Mouse (Mus musculus) C2C12 (cell line): ENCODE results near the gene Rpl38. TPM values are rescaled to one million over a fixed set of nuclear protein-coding genes. Genes with fewer than 3 reads are reported as not detected.

ENCODE experiments used
- H3K27me3 ChIP-seq: one replicate; pipeline ENCODE4 v1.6.1; 2011; ENCODE audit not compliant: control insufficient read depth, insufficient read depth, insufficient read length
- H3K36me3 ChIP-seq: one replicate; pipeline ENCODE4 v1.6.1; 2011; ENCODE audit not compliant: control insufficient read depth, insufficient read depth
- H3K4me3 ChIP-seq: one replicate; pipeline ENCODE4 v1.5.1; 2011; ENCODE audit warnings: mild to moderate bottlenecking, control low read depth; ENCODE audit not compliant: poor library complexity, insufficient read depth, severe bottlenecking
- H3K79me2 ChIP-seq: one replicate; pipeline ENCODE4 v1.6.1; 2011; ENCODE audit not compliant: control insufficient read depth, insufficient read depth
- H3K79me3 ChIP-seq: one replicate; pipeline ENCODE4 v1.6.1; 2011; ENCODE audit warnings: low read depth, control low read depth
- H3ac ChIP-seq: one replicate; pipeline ENCODE3; 2011; ENCODE audit warnings: low read depth; ENCODE audit not compliant: control insufficient read depth, insufficient read length
- CEBPB ChIP-seq: IDR thresholded peaks from one replicate; pipeline ENCODE4 v1.6.1; 2011; ENCODE audit warnings: low read depth, mild to moderate bottlenecking, control low read depth, moderate library complexity
- CTCF ChIP-seq: IDR thresholded peaks from one replicate; pipeline ENCODE4 v1.5.1; 2011; ENCODE audit not compliant: control insufficient read depth, insufficient read depth, insufficient read length
- FOSL1 ChIP-seq: IDR thresholded peaks from one replicate; pipeline ENCODE4 v1.8.0; 2011; ENCODE audit warnings: mild to moderate bottlenecking, low read length; ENCODE audit not compliant: poor library complexity, insufficient read depth, severe bottlenecking
- MAX ChIP-seq: IDR thresholded peaks from one replicate; pipeline ENCODE4 v1.6.1; 2011; ENCODE audit warnings: mild to moderate bottlenecking, control low read depth
- MYOD1 ChIP-seq: IDR thresholded peaks from one replicate; pipeline ENCODE4 v1.6.1; 2011; ENCODE audit warnings: low read depth; ENCODE audit not compliant: control insufficient read depth, insufficient read length
- MYOG ChIP-seq: IDR thresholded peaks from one replicate; pipeline ENCODE4 v1.6.1; 2011; ENCODE audit not compliant: control insufficient read depth, insufficient read length; ENCODE audit errors: extremely low read depth
- USF1 ChIP-seq: IDR thresholded peaks from one replicate; pipeline ENCODE4 v1.6.1; 2011; ENCODE audit warnings: low read depth, mild to moderate bottlenecking, control low read depth, moderate library complexity
- polyA plus RNA-seq: library from polyadenylated mRNA; unstranded; fragments of >200 nt; fragmentation: generic; extraction: Trizol; gene quantifications from one replicate; pipeline ENCODE4 v1.2.1, GENCODE M21; 2012; ENCODE audit warnings: missing spikeins

Rpl38 gene
- polyA plus RNA-seq, 1 experiment: 3,802 TPM

DNA sequence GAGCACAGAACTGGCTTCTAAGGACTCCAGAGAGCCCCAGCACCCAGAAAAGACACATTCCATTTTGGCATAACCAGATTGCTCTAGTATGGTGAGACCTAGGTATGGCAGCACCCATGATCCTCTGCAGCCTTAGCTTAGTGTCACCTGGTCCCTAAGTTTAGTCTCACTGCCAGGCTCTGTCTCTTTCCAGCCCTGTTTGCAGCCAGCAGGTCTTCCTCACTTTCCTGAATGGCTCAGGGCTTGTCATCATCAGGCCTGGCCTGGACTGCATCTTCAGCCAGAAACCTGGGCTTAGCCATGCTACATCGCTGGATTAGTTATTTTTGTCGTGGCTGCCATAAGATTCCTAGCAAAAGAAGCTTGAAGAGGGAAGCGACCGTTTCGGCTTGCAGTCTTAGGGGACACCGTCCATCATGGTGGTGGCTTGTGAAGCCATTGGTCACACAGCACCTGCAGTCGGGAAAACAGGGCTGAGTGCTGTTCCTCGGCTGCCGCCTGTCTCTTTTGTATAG is 17.3 kb downstream of the Rpl38 start:
- TF ChIP-seq MAX: no peak
- no peak for TF ChIP-seq MYOD1
- TF ChIP-seq CEBPB: no peak
- TF ChIP-seq USF1: no peak
- no peak for TF ChIP-seq MYOG
- TF ChIP-seq CTCF: no peak
- TF ChIP-seq FOSL1: no peak
- Histone ChIP-seq H3K36me3 (peaks cover 92% of the 10 kb centered on the region), H3K79me2 (peaks cover 62% of the 10 kb centered on the region), H3K27me3 (no peaks in the 10 kb centered on the region), H3K79me3 (peaks cover 22% of the 10 kb centered on the region), H3ac (no peak overlapping the region), H3K4me3 (no peak overlapping the region)

DNA sequence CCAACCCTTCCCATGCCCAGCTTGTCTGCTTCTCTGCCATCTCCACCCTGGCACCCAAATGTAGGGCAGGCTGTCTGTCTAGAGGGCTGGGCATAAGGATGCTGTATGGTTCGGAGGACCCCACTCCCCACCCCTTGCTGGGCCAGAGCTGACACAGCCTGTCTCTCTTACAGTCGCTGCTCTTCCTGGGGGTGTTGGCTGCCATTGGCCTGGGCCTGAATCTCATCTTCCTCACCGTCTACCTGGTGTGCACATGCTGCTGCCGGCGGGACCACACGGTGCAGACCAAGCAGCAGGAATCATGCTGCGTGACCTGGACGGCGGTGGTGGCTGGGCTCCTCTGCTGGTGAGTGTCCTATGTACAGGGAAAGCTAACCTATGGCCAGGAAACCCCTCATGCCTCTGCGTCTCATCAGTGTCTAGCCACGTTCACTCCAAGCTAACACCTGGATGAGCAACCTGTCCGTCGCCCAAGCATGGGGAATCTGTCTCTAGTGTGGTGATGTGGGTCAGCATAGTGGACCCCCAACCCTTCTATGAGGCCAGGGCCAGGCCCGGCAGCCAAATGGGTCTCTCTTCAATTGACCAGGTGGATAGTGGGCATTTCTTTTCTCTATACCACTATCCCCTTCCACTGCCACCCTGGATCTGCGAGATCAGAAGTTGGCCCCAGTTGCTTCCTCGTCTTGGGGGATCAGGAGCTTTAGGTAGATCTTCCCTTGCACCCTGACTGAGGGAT is 18.1 kb downstream of the Rpl38 start:
- TF ChIP-seq CTCF: no peak
- TF ChIP-seq FOSL1: no peak
- TF ChIP-seq MYOG: no peak
- TF ChIP-seq MYOD1: no peak
- no peak for TF ChIP-seq USF1
- TF ChIP-seq CEBPB: no peak
- no peak for TF ChIP-seq MAX

DNA sequence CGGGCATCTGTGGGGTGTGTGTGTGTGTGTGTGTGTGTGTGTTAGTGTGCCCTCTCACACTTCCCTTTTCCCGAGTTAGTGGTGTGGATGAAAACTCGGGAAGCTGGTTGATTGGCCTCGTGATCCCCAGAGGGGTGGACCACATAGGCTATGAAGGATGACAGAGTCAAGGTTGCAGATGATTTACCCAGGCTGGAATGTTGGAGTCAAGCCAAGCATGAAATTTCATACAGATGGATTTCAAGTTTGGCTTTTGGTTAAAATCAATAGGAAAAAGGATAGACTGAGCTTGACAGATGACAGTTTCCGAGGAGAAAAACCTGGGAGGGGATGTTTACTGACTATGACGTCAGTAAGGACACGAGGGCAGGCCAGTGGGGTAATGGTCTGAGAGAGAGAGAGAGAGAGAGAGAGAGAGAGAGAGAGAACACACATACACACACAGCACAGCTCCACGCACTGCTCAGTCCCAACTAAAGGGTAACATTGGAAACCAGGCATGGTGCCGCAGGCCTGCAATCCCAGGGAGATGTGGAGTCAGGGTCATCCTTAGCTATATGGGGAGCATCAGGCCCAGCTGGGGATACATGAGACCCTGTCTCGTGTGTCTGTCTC is 19.4 kb downstream of the Rpl38 start:
- Histone ChIP-seq H3K4me3 (no peak overlapping the region), H3ac (no peak overlapping the region), H3K79me3 (peaks cover 9% of the 10 kb centered on the region), H3K79me2 (peaks cover 45% of the 10 kb centered on the region), H3K36me3 (peaks cover 95% of the 10 kb centered on the region), H3K27me3 (no peaks in the 10 kb centered on the region)
- TF ChIP-seq USF1: no peak
- no peak for TF ChIP-seq MYOD1
- no peak for TF ChIP-seq CEBPB
- TF ChIP-seq MAX: no peak
- no peak for TF ChIP-seq MYOG
- TF ChIP-seq CTCF: no peak
- no peak for TF ChIP-seq FOSL1

More for the DNA sequence above, 18.1 kb downstream of the Rpl38 start:
- Histone ChIP-seq H3K79me2 (peaks cover 54% of the 10 kb centered on the region), H3ac (peak overlapping the region; percentile 6), H3K27me3 (no peaks in the 10 kb centered on the region), H3K36me3 (peaks cover 91% of the 10 kb centered on the region), H3K4me3 (no peak overlapping the region), H3K79me3 (peaks cover 16% of the 10 kb centered on the region)

DNA sequence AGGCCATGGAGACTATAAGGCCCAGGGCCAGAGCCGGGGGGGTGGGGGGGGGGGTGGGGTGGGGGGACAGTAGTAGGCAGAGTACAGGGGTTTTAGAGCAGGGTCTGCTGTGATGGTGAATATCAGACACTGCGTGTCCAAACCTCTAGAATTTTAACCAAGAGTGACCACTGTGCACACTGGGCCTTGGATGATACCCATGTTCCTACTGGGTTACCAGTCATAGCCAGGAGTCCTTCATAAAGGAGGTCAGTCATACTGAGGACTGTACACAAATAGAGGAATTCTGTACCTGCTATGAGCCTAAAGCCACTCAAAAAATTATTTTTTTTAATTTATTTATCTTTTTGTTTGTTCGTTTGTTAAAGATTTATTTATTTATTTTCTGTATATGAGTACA is 20.4 kb downstream of the Rpl38 start:
- Histone ChIP-seq H3K79me3 (peaks cover 2% of the 10 kb centered on the region), H3K4me3 (no peak overlapping the region), H3K27me3 (no peaks in the 10 kb centered on the region), H3ac (no peak overlapping the region), H3K79me2 (peaks cover 34% of the 10 kb centered on the region), H3K36me3 (peaks cover 95% of the 10 kb centered on the region)
- TF ChIP-seq MYOG: no peak
- no peak for TF ChIP-seq CEBPB

DNA sequence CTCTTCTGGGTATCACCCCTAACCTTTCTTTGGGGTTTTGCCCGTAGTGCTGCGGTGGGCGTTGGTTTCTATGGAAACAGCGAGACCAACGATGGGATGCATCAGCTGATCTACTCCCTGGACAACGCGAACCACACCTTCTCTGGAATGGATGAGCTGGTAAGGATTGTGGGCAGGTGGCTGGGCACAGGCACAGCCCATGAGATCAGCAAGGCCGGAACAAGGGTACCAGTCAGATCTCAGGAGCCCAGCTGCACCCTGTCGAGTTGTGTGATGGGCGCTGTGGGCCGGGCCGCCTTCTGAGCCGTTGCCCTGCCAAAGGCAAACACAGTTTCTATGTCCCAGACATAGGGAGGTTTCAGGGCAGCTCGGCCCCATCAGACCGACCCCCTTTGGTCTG is 21.9 kb downstream of the Rpl38 start:
- Histone ChIP-seq H3K79me3 (peaks cover 2% of the 10 kb centered on the region), H3K27me3 (no peaks in the 10 kb centered on the region), H3K79me2 (peaks cover 21% of the 10 kb centered on the region), H3K4me3 (no peak overlapping the region), H3ac (no peak overlapping the region), H3K36me3 (peaks cover 95% of the 10 kb centered on the region)
- no peak for TF ChIP-seq MAX
- TF ChIP-seq FOSL1: no peak
- no peak for TF ChIP-seq MYOD1
- TF ChIP-seq CTCF: no peak
- TF ChIP-seq USF1: no peak
- no peak for TF ChIP-seq CEBPB
- no peak for TF ChIP-seq MYOG

DNA sequence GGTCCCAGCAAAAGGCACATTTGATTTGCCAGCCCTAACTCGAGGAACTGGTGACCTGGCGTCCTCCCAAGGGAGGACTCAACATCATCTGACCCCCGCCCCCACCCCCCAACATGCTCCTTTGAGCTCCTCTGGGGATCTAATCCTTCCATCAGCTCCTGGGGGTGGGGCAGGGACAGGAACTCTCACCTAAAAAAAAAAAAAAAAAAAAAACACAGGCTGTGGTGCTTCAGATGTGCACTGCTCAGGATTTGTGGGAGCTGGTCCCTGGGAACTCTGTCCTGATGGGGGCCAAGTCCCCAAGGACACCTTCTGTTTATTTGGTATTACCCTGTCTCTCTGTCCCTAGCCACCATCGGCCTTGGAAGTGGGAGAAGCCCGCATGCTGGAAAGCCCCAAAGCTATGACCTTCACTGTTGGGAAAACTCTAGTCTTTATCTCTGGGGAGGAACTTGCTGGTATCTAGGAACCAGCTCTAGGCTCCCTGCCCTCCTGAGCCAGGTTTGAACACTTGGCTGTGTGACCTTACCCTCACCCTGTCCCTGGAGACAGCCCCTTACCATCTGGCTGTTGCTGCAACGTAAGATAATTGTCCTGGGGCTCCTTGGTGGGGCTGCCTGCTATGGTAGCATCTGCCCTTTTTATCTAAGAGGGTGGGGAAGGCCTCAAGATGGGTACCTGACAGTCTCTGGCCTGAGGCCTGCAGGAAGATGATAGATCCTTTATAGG is 23.3 kb downstream of the Rpl38 start:
- Histone ChIP-seq H3K27me3 (no peaks in the 10 kb centered on the region), H3K36me3 (peaks cover 95% of the 10 kb centered on the region), H3K4me3 (no peak overlapping the region), H3K79me2 (peaks cover 11% of the 10 kb centered on the region), H3ac (no peak overlapping the region), H3K79me3 (no peaks in the 10 kb centered on the region)
- TF ChIP-seq MYOD1 (no peak), FOSL1 (no peak), CTCF (no peak), MAX (no peak), CEBPB (no peak), MYOG (no peak), USF1 (no peak)
